Mouse (Mus musculus): Measurements from ENCODE around the gene Hist1h3d. TPM values are rescaled to one million over a fixed set of nuclear protein-coding genes. Genes with fewer than 3 reads are reported as not detected.
"Not testable (repeated sequence)": the region's sequence is repeated elsewhere in the genome, so short reads cannot be mapped to it uniquely, and the experiment has no call there.

The Hist1h3d gene
- polyA plus RNA-seq, 1 experiment from 2014 or later = 11.3 TPM

- H3K27ac ChIP-seq = peak overlapping the region; percentile 97
- peak overlapping the region; percentile 47 for H3K4me3 ChIP-seq (replicated peaks)
- no peaks in the 10 kb centered on the region for H3K9me3 ChIP-seq
- ATAC-seq (ENCODE audit: insufficient number of reproducible peaks, insufficient read depth, low FRiP score, low TSS enrichment, low read depth) = no peak
- peak overlapping the region; percentile 84 for H3K9ac ChIP-seq (replicated peaks)
- peaks cover 14% of the 10 kb centered on the region for H3K4me1 ChIP-seq (replicated peaks)
- H3K4me2 ChIP-seq = peak overlapping the region; percentile 75
- WGBS = 34% methylated on average over 2 of the region's 2 CpGs
- no peaks in the 10 kb centered on the region for H3K27me3 ChIP-seq
- H3K36me3 ChIP-seq = no peaks in the 10 kb centered on the region
These were observed 3.1 kb upstream of the Hist1h3d start for GRCm38 (mm10) chr13:23572218-23573033.

DNA sequence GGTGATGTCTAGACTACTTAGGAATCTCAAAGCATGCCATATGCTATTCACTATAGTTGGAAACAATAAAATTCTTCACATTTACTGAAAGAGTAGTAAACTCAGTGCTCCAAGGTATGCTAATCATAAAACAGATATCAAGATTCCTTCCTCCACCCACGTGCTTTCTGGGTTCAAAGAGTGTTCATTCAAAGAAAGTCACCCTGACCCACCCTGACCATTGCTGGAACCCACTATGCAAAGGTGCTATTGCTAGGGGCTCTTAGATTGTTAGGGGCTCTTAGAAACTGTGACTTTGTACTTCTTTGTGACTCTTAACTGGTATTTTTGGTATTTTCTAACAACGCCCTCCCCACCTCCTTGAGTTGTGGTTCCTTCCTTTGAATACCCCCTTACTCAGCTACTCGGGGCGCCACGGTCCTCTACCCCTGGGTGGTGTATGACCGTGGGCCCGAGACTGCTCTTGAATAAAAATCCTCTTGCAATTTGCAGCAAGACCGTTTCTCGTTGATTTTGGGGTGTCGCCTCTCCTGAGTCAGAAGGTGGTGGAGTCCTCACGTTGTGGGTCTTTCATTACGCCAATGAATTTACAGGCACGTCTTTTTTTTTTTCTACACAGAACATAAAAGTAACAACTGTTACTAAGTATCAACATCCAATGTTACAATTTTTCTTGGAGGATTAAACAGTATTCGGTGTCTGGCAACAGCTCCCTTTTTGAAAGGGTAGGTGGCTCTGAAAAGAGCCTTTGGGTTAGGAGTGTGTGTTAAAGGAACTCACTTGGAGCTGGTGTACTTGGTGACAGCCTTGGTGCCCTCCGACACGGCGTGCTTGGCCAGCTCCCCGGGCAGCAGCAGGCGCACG, 2.3 kb upstream of the Hist1h3d start:
- not testable (repeated sequence) for H3K9me3 ChIP-seq; ATAC-seq (ENCODE audit: insufficient number of reproducible peaks, insufficient read depth, low FRiP score, low TSS enrichment, low read depth); H3K36me3 ChIP-seq; H3K27me3 ChIP-seq
- Histone ChIP-seq H3K9ac (replicated peaks) (peak overlapping the region; percentile 84), H3K27ac (peak overlapping the region; percentile 97), H3K4me2 (peak overlapping the region; percentile 75), H3K4me1 (replicated peaks) (peaks cover 14% of the 10 kb centered on the region), H3K4me3 (replicated peaks) (peak overlapping the region; percentile 47)
- 8% methylated on average over 20 of the region's 20 CpGs for WGBS

DNA sequence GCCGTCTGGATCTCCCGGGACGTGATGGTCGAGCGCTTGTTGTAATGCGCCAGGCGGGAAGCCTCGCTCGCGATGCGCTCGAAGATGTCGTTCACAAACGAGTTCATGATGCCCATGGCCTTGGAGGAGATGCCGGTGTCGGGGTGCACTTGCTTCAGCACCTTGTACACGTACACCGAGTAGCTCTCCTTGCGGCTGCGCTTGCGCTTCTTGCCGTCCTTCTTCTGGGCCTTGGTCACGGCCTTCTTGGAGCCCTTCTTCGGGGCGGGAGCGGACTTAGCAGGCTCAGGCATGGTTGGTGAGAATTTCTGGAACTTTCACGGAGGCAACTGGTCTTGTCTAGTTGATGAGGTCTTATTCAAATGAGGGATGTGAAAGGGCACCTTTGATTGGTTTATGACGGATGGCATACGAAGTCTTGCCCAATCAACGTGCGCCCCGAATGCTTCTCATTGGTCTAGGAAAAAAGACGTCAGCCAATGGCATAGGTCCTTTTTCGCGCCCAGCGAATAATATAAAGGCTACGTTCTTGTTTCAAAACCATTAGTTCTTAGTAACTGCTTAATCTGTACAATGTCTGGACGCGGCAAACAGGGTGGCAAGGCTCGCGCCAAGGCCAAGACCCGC, 1.6 kb upstream of the Hist1h3d start, which contains the start of the genes Hist1h2bf and Hist1h2ad:
Hist1h2bf (minus strand) TSS at position 299 of the 627 bp plus-strand sequence.
Hist1h2ad (plus strand) TSS at position 484 of the 627 bp plus-strand sequence.
- Histone ChIP-seq H3K4me3 (replicated peaks) (peak within 1 kb of the TSS; percentile 49), H3K9ac (replicated peaks) (peak within 1 kb of the TSS; percentile 84), H3K4me1 (replicated peaks) (peaks cover 14% of the 10 kb centered on the region), H3K4me2 (peak within 1 kb of the TSS; percentile 75), H3K27ac (peak within 1 kb of the TSS; percentile 97)
- H3K36me3 ChIP-seq, H3K27me3 ChIP-seq, H3K9me3 ChIP-seq: not testable (repeated sequence)
- ATAC-seq (ENCODE audit: insufficient number of reproducible peaks, insufficient read depth, low FRiP score, low TSS enrichment, low read depth) = peak; percentile 92
- WGBS = under 1% methylated on average over 41 of the region's 42 CpGs

GRCm38 (mm10) chr13:23574546-23575170, 905 bp upstream of the Hist1h3d start:
- Histone ChIP-seq H3K4me2 (peak overlapping the region; percentile 75), H3K4me3 (replicated peaks) (peak overlapping the region; percentile 49), H3K4me1 (replicated peaks) (peaks cover 14% of the 10 kb centered on the region), H3K9ac (replicated peaks) (peak overlapping the region; percentile 55; the same call in 1 of the 2 replicates), H3K27ac (peak overlapping the region; percentile 97)
- not testable (repeated sequence) for ATAC-seq (ENCODE audit: insufficient number of reproducible peaks, insufficient read depth, low FRiP score, low TSS enrichment, low read depth); H3K27me3 ChIP-seq; H3K9me3 ChIP-seq; H3K36me3 ChIP-seq
- WGBS = 0% methylated on average over 9 of the region's 39 CpGs

GRCm38 (mm10) chr13:23575864-23576313, 326 bp downstream of the Hist1h3d start:
- H3K4me3 ChIP-seq (replicated peaks) = peak overlapping the region; percentile 49
- not testable (repeated sequence) for H3K27me3 ChIP-seq; ATAC-seq (ENCODE audit: insufficient number of reproducible peaks, insufficient read depth, low FRiP score, low TSS enrichment, low read depth); H3K9me3 ChIP-seq; H3K36me3 ChIP-seq
- H3K4me1 ChIP-seq (replicated peaks) = peaks cover 14% of the 10 kb centered on the region
- H3K27ac ChIP-seq = peak overlapping the region; percentile 94
- WGBS = under 1% methylated on average over 12 of the region's 40 CpGs
- peak overlapping the region; percentile 73 for H3K4me2 ChIP-seq
- peak overlapping the region; percentile 80 for H3K9ac ChIP-seq (replicated peaks)

DNA sequence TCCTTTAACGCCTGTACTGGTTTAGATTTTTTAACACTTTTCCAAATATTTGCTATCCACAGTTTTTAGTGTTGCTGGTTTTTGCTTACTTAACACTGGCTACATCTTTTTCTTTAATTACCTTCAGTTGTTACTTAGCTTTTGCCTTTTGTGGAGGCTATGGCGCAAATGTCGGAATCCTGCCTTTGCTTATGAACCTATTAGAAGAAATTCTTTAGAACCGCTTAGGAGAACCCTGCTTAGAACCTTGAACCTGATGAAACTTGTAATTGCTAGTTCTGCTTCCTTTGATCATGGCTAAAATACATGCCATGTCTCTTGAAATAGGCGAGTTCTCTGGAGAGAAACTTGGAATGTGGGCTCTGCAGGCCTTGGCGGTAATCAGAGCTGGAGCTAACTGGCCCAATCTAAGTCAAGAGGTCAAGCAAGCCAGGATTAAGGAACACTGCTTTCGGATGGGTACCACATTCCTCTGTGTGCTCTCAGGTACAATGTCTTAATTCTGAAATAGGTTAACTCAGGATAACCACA, 853 bp downstream of the Hist1h3d start:
- Histone ChIP-seq H3K36me3 (no peaks in the 10 kb centered on the region), H3K4me2 (peak overlapping the region; percentile 73), H3K4me3 (replicated peaks) (peak overlapping the region; percentile 49), H3K27ac (peak overlapping the region; percentile 94), H3K9ac (replicated peaks) (peak overlapping the region; percentile 80), H3K9me3 (no peaks in the 10 kb centered on the region), H3K4me1 (replicated peaks) (peaks cover 14% of the 10 kb centered on the region), H3K27me3 (no peaks in the 10 kb centered on the region)
- no peak for ATAC-seq (ENCODE audit: insufficient number of reproducible peaks, insufficient read depth, low FRiP score, low TSS enrichment, low read depth)
- WGBS = 4% methylated on average over 7 of the region's 7 CpGs

DNA sequence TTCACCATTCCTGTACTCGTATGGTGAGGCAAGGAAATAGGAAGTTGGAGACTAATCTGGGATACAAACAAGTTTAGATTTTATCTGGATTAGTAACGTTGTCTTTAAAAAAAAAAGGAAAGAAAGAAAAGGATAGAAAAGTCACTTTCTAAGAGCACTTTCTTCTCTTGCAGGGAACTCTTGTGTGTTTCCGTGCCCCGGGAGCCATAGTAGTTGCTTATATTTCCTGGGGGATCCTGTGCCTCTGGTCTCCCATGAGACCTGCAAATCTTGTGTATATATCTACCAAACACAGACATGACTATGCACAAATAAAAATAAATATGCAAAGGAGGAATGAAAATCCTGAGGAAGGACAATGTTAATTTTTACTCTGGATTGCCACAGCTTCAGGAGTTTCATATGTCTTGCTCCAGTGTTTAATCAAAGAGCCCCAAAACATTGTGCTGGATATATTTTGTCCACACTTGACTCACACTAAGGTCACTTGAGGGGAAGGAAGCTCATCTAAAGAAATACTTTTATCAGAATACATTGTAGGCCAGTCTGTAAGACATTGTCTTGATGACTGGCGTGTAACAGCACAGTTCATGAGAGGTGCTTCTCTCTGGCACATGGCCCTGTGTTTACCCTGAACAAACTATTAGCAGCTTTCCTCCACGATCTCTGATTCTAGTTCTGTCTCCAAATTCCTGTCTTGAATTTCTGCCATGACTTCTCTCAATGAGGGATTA, 1.5 kb downstream of the Hist1h3d start:
- H3K9ac ChIP-seq (replicated peaks) = peak overlapping the region; percentile 80; the same call in 1 of the 2 replicates
- peak overlapping the region; percentile 73 for H3K4me2 ChIP-seq
- H3K36me3 ChIP-seq = no peaks in the 10 kb centered on the region
- H3K27me3 ChIP-seq = no peaks in the 10 kb centered on the region
- H3K4me1 ChIP-seq (replicated peaks) = peaks cover 18% of the 10 kb centered on the region
- H3K4me3 ChIP-seq (replicated peaks) = peak overlapping the region; percentile 49
- no peaks in the 10 kb centered on the region for H3K9me3 ChIP-seq
- peak overlapping the region; percentile 94 for H3K27ac ChIP-seq
- no peak for ATAC-seq (ENCODE audit: insufficient number of reproducible peaks, insufficient read depth, low FRiP score, low TSS enrichment, low read depth)
- 55% methylated on average over 6 of the region's 6 CpGs for WGBS

DNA sequence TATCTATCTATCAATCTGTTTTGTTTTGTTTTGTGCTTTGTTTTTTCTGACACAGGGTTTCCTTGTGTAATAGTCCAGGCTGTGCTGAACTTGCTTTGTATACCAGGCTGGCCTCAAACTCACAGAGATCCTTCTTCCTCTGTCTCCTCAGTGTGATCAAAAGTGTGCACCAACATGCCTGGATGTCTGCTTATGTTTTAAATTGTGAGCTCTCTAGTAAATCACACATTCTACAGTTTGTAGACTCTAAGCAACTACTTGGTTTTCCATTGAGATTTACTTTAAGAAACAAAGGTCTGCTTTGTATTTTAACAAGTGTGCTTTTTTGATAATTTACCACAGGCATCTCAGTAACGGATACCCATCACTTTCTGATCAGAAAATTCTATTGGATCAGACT, 2.3 kb downstream of the Hist1h3d start:
- Histone ChIP-seq H3K27me3 (no peaks in the 10 kb centered on the region), H3K9me3 (no peaks in the 10 kb centered on the region), H3K4me1 (replicated peaks) (peaks cover 25% of the 10 kb centered on the region), H3K4me2 (no peak overlapping the region), H3K36me3 (no peaks in the 10 kb centered on the region), H3K9ac (replicated peaks) (no peak overlapping the region), H3K27ac (peak overlapping the region; percentile 66; the same call in 1 of the 2 replicates), H3K4me3 (replicated peaks) (no peak overlapping the region)
- 89% methylated on average over 1 of the region's 1 CpGs for WGBS
- no peak for ATAC-seq (ENCODE audit: insufficient number of reproducible peaks, insufficient read depth, low FRiP score, low TSS enrichment, low read depth)

DNA sequence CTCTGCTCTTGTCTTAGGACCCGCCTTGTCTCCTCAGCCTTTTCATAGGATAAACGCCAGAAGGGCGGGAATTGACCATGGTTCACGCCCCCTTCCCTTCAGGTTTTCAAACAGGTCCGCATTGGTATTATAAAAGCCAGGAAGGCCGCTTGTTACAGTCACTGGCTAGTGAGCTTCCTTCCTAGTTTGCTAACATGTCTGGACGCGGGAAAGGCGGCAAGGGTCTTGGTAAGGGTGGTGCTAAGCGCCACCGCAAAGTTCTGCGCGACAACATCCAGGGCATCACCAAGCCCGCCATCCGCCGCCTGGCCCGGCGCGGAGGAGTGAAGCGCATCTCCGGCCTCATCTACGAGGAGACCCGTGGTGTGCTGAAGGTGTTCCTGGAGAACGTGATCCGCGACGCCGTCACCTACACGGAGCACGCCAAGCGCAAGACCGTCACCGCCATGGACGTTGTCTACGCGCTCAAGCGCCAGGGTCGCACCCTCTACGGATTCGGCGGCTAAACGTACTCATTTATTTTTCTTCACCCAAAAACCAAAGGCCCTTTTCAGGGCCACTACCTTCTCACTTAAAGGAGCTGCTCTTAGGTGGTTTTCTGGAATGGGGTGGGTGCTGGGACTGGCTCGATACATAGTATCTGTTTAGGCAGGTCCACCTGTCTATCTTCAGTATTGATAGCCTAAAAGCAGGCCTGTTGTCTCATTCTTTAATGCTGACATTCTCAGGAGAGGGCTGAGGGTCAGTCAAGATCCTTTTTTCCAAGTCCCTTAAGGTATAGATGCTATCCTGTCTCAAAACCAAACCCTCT, 6.0 kb downstream of the Hist1h3d start, which contains the start of gene Hist1h4d:
Hist1h4d (plus strand) TSS at position 191 of the 811 bp plus-strand sequence.
- ATAC-seq (ENCODE audit: insufficient number of reproducible peaks, insufficient read depth, low FRiP score, low TSS enrichment, low read depth) = peak; percentile 91
- H3K4me3 ChIP-seq (replicated peaks) = peak within 1 kb of the TSS; percentile 55
- peak within 1 kb of the TSS; percentile 96 for H3K27ac ChIP-seq
- H3K36me3 ChIP-seq = no peaks in the 10 kb centered on the region
- no peaks in the 10 kb centered on the region for H3K9me3 ChIP-seq
- peaks cover 34% of the 10 kb centered on the region for H3K4me1 ChIP-seq (replicated peaks)
- under 1% methylated on average over 43 of the region's 43 CpGs for WGBS
- H3K27me3 ChIP-seq = no peaks in the 10 kb centered on the region
- H3K9ac ChIP-seq (replicated peaks) = peak within 1 kb of the TSS; percentile 73
- H3K4me2 ChIP-seq = peak within 1 kb of the TSS; percentile 85
